Mouse (Mus musculus): ENCODE results near the gene Ttll8.
A peak's percentile ranks its signal among the peaks of the same experiment; 100 is the strongest.

Gene Ttll8

GRCm38 (mm10) chr15:88921131-88921991 is 32.9 kb downstream of the Ttll8 start:
- peak; percentile 51 to 83 for DNase-seq (ENCODE audit: low spot score in 2 of 2)

- no peak for DNase-seq (ENCODE audit: low spot score in 2 of 2)
Measured at GRCm38 (mm10) chr15:88920065-88920464, 34.2 kb downstream of the Ttll8 start.

GRCm38 (mm10) chr15:88919328-88919727 is 34.9 kb downstream of the Ttll8 start:
- no peak for DNase-seq (ENCODE audit: low spot score in 2 of 2)

GRCm38 (mm10) chr15:88917126-88917525 is 37.1 kb downstream of the Ttll8 start:
- DNase-seq (ENCODE audit: low spot score in 2 of 2): no peak

GRCm38 (mm10) chr15:88916366-88916765 is 37.9 kb downstream of the Ttll8 start:
- DNase-seq (ENCODE audit: low spot score in 2 of 2): no peak

GRCm38 (mm10) chr15:88915046-88915445 is 39.2 kb downstream of the Ttll8 start:
- no peak for DNase-seq (ENCODE audit: low spot score in 2 of 2)

- no peak for DNase-seq (ENCODE audit: low spot score in 2 of 2)
Measured at GRCm38 (mm10) chr15:88906347-88906746, 47.9 kb downstream of the Ttll8 start.

- DNase-seq (ENCODE audit: low spot score in 2 of 2): no peak
Measured at GRCm38 (mm10) chr15:88904056-88904811, 50.0 kb downstream of the Ttll8 start.

- no peak for DNase-seq (ENCODE audit: low spot score in 2 of 2)
Measured at GRCm38 (mm10) chr15:88903086-88903485, 51.1 kb downstream of the Ttll8 start.

- no peak for DNase-seq (ENCODE audit: low spot score in 2 of 2)
Measured at GRCm38 (mm10) chr15:88902200-88902875, 51.9 kb downstream of the Ttll8 start.

- DNase-seq (ENCODE audit: low spot score in 2 of 2): no peak
Measured at GRCm38 (mm10) chr15:88896341-88896980, 57.8 kb downstream of the Ttll8 start.

- DNase-seq (ENCODE audit: low spot score in 2 of 2): no peak
Measured at GRCm38 (mm10) chr15:88895891-88896290, 58.3 kb downstream of the Ttll8 start.

GRCm38 (mm10) chr15:88895119-88895518 is 59.1 kb downstream of the Ttll8 start:
- DNase-seq (ENCODE audit: low spot score in 2 of 2): no peak

- DNase-seq (ENCODE audit: low spot score in 2 of 2): no peak
Measured at GRCm38 (mm10) chr15:88892876-88893275, 61.3 kb downstream of the Ttll8 start.

- no peak for DNase-seq (ENCODE audit: low spot score in 2 of 2)
Measured at GRCm38 (mm10) chr15:88892252-88892651, 62.0 kb downstream of the Ttll8 start.

- DNase-seq (ENCODE audit: low spot score in 2 of 2): no peak
Measured at GRCm38 (mm10) chr15:88891676-88892040, 62.6 kb downstream of the Ttll8 start.

- peak; percentile 64 to 75 for DNase-seq (ENCODE audit: low spot score in 2 of 2)
Measured at GRCm38 (mm10) chr15:88890751-88891675, 63.2 kb downstream of the Ttll8 start.

- DNase-seq (ENCODE audit: low spot score in 2 of 2): no peak
Measured at GRCm38 (mm10) chr15:88889994-88890393, 64.2 kb downstream of the Ttll8 start.

- no peak for DNase-seq (ENCODE audit: low spot score in 2 of 2)
Measured at GRCm38 (mm10) chr15:88889032-88889431, 65.2 kb downstream of the Ttll8 start.

GRCm38 (mm10) chr15:88885376-88885775 is 68.8 kb downstream of the Ttll8 start:
- no peak for DNase-seq (ENCODE audit: low spot score in 2 of 2)

- DNase-seq (ENCODE audit: low spot score in 2 of 2): no peak
Measured at GRCm38 (mm10) chr15:88883342-88883741, 70.9 kb downstream of the Ttll8 start.

Data from spleen, postnatal 4 days (tissue).